In genomic region chr1:192770495-192771331, GRCm38 (mm10) we compare ENCODE assay signal across 8 mouse cellular contexts. TPM values are rescaled to one million over a fixed set of nuclear protein-coding genes. Genes with fewer than 3 reads are reported as not detected.
A peak's percentile ranks its signal among the peaks of the same experiment; 100 is the strongest.
DNase-seq lines count a peak whose midpoint lies in the region; ATAC-seq lines count a peak whose summit lies in the region.

TSS of gene Hhat (minus strand) at chr1:192771223.

- peak; percentile 88 for ATAC-seq in activated CD4-positive, CD25-positive, alpha-beta regulatory T cell, adult 4 months
- peak; percentile 88 for ATAC-seq in common myeloid progenitor, adult 5-6 weeks (replicated peaks; ENCODE audit: low read depth, poor library complexity, severe bottlenecking)
- ATAC-seq in megakaryocyte, adult 5-6 weeks (ENCODE audit: poor library complexity, severe bottlenecking): peak; percentile 95

- peak; percentile 72 for DNase-seq in gastrocnemius, postnatal 25 days
- DNase-seq in induced T-regulatory cell, adult 2 months (ENCODE audit: low read depth): peak; percentile 84
- peak; percentile 59 to 70 for DNase-seq in left cerebral cortex, postnatal 14 days (ENCODE audit: low spot score in 2 of 2)
- peak; percentile 73 for DNase-seq in right cerebral cortex, adult 2 months (ENCODE audit: low spot score in 2 of 2)
- peak; percentile 68 for DNase-seq in urinary bladder, postnatal 14 days (ENCODE audit: low spot score)

- intact Hi-C loops in left cerebral cortex, postnatal 14 days (cut with DNase I): no loop called here

RNA-seq across cellular contexts. Expression of gene Hhat, which starts in this region (rescaled TPM):
- 1 to 10 TPM in 1 of 2 experiments, under 1 TPM in 1; 0.89 to 1.6 TPM for polyA plus RNA-seq in activated CD4-positive, CD25-positive, alpha-beta regulatory T cell, adult 4 months (2017; shearing (Covaris generic))
- 3.4 and 7.1 TPM in 2 replicates for total RNA-seq in common myeloid progenitor, adult 5-6 weeks (2017)
- total RNA-seq in gastrocnemius, postnatal 25 days (2021): under 1 TPM; 0.72 TPM
- total RNA-seq in left cerebral cortex, postnatal 14 days (2021): 1 to 10 TPM; 1.2 to 1.8 TPM
- 1.1 TPM in 2 replicates for total RNA-seq in megakaryocyte, adult 5-6 weeks (2015)
- 0.99 and 2.6 TPM in 2 replicates for total RNA-seq in megakaryocyte, adult 5-6 weeks (2017)

Comparison
In these comparisons a context has a peak if more than half of its experiments do, and no peak if none do; other contexts are left out.
1. Peak in every context shown above with its lines: DNase-seq and ATAC-seq.
2. Peak in DNase-seq in gastrocnemius, postnatal 25 days; RNA of the gene not detected or under 1 TPM.